Mouse (Mus musculus) hindbrain, embryonic 13.5 days (tissue): Measurements from ENCODE around the gene Kmt2b. TPM values are rescaled to one million over a fixed set of nuclear protein-coding genes. Genes with fewer than 3 reads are reported as not detected.

Source experiments
- ATAC-seq: fragments of 200-750 bp; cut with Nextera tagmentation; 2 replicates; pipeline ENCODE4 v1.8.0; 2017; ENCODE audit warnings: moderate TSS enrichment; ENCODE audit not compliant: low FRiP score
- H3K27ac ChIP-seq: fragments of 300-500 bp; sonication (generic); 2 replicates; pipeline ENCODE4 v1.5.1; 2015; ENCODE audit warnings: inconsistent platforms, mild to moderate bottlenecking, moderate library complexity
- H3K27me3 ChIP-seq: fragments of 300-500 bp; sonication (generic); 2 replicates; pipeline ENCODE4 v1.6.1; 2015; ENCODE audit warnings: mild to moderate bottlenecking, inconsistent platforms
- H3K36me3 ChIP-seq: fragments of 300-500 bp; sonication (generic); 2 replicates; pipeline ENCODE4 v1.6.1; 2015; ENCODE audit warnings: mild to moderate bottlenecking, inconsistent platforms
- H3K4me1 ChIP-seq: fragments of 300-500 bp; sonication (generic); replicated peaks from 2 replicates; pipeline ENCODE4 v1.6.1; 2015; ENCODE audit warnings: inconsistent platforms
- H3K4me2 ChIP-seq: fragments of 300-500 bp; sonication (generic); 2 replicates; pipeline ENCODE4 v1.6.1; 2015; ENCODE audit warnings: inconsistent platforms, mild to moderate bottlenecking, moderate library complexity
- H3K4me3 ChIP-seq: fragments of 300-500 bp; sonication (generic); 2 replicates; pipeline ENCODE4 v1.5.1; 2015; ENCODE audit warnings: mild to moderate bottlenecking, inconsistent platforms
- H3K9ac ChIP-seq: fragments of 300-500 bp; sonication (generic); 2 replicates; pipeline ENCODE4 v1.6.1; 2015; ENCODE audit warnings: mild to moderate bottlenecking, inconsistent platforms
- H3K9me3 ChIP-seq: fragments of 300-500 bp; sonication (generic); 2 replicates; pipeline ENCODE4 v1.6.1; 2016; ENCODE audit warnings: inconsistent platforms
- WGBS: fragments of 180-500 bp; shearing (Covaris S2); methylation state at CpG from one replicate; pipeline ENCODE4 v1.1.7; 2015; 5-methylcytosine and 5-hydroxymethylcytosine counted together
- polyA plus RNA-seq: library from polyadenylated mRNA; unstranded; fragments of >200 nt; fragmentation: Nextera tagmentation; extraction: Ambion mirVana; gene quantifications from 2 replicates; pipeline ENCODE4 v1.2.1, GENCODE M21; 2015

The Kmt2b gene
- polyA plus RNA-seq, 1 experiment from 2014 or later: 10.7 TPM

GRCm38 (mm10) chr7:30549880-30550279, 38.6 kb downstream of the Kmt2b start:
- peaks cover 25% of the 10 kb centered on the region for H3K36me3 ChIP-seq
- no peaks in the 10 kb centered on the region for H3K9me3 ChIP-seq
- WGBS: 82% methylated on average over 2 of the region's 2 CpGs
- no peak overlapping the region for H3K4me2 ChIP-seq
- H3K4me3 ChIP-seq: no peak overlapping the region
- H3K27me3 ChIP-seq: peaks cover 11% of the 10 kb centered on the region; the same call in 1 of the 2 replicates
- no peak overlapping the region for H3K9ac ChIP-seq
- no peak for ATAC-seq
- H3K4me1 ChIP-seq: peaks cover 18% of the 10 kb centered on the region
- no peak overlapping the region for H3K27ac ChIP-seq

- peaks cover 41% of the 10 kb centered on the region for H3K36me3 ChIP-seq
- no peak for ATAC-seq
Measured at GRCm38 (mm10) chr7:30544327-30544726, 44.2 kb downstream of the Kmt2b start.

GRCm38 (mm10) chr7:30540572-30540971, 48.0 kb downstream of the Kmt2b start:
- Histone ChIP-seq H3K9me3 (no peaks in the 10 kb centered on the region), H3K27ac (no peak overlapping the region), H3K36me3 (peaks cover 27% of the 10 kb centered on the region), H3K4me1 (peaks cover 5% of the 10 kb centered on the region), H3K4me2 (no peak overlapping the region), H3K27me3 (no peaks in the 10 kb centered on the region), H3K4me3 (no peak overlapping the region), H3K9ac (no peak overlapping the region)
- 88% methylated on average over 7 of the region's 7 CpGs for WGBS
- ATAC-seq: no peak

More at GRCm38 (mm10) chr7:30544327-30544726, 44.2 kb downstream of the Kmt2b start:
- Histone ChIP-seq H3K4me3 (no peak overlapping the region), H3K4me1 (no peaks in the 10 kb centered on the region), H3K9ac (no peak overlapping the region), H3K4me2 (no peak overlapping the region), H3K27me3 (no peaks in the 10 kb centered on the region), H3K27ac (no peak overlapping the region), H3K9me3 (no peaks in the 10 kb centered on the region)
- WGBS: 91% methylated on average over 2 of the region's 2 CpGs

GRCm38 (mm10) chr7:30534633-30535577, 53.6 kb downstream of the Kmt2b start, which contains the start of gene Arhgap33:
Gene Arhgap33, minus strand, starts transcription at chr7:30535060.
- no peaks in the 10 kb centered on the region for H3K9me3 ChIP-seq
- peak within 1 kb of the TSS; percentile 93 for H3K9ac ChIP-seq
- peak within 1 kb of the TSS; percentile 95 for H3K27ac ChIP-seq
- peak; percentile 90 for ATAC-seq
- peak within 1 kb of the TSS; percentile 91 for H3K4me2 ChIP-seq
- H3K4me3 ChIP-seq: peak within 1 kb of the TSS; percentile 75
- under 1% methylated on average over 75 of the region's 84 CpGs for WGBS
- H3K4me1 ChIP-seq: peaks cover 43% of the 10 kb centered on the region
- peaks cover 39% of the 10 kb centered on the region for H3K36me3 ChIP-seq
- no peaks in the 10 kb centered on the region for H3K27me3 ChIP-seq

GRCm38 (mm10) chr7:30533941-30534632, 54.4 kb downstream of the Kmt2b start:
- H3K36me3 ChIP-seq: peaks cover 40% of the 10 kb centered on the region
- H3K4me2 ChIP-seq: peak overlapping the region; percentile 91
- peak overlapping the region; percentile 75 for H3K4me3 ChIP-seq
- H3K9me3 ChIP-seq: no peaks in the 10 kb centered on the region
- peak overlapping the region; percentile 93 for H3K9ac ChIP-seq
- H3K27me3 ChIP-seq: no peaks in the 10 kb centered on the region
- peak overlapping the region; percentile 95 for H3K27ac ChIP-seq
- WGBS: 3% methylated on average over 26 of the region's 26 CpGs
- peaks cover 43% of the 10 kb centered on the region for H3K4me1 ChIP-seq
- peak; percentile 47 for ATAC-seq

- Histone ChIP-seq H3K36me3 (peaks cover 52% of the 10 kb centered on the region), H3K4me3 (peak overlapping the region; percentile 75), H3K27me3 (no peaks in the 10 kb centered on the region), H3K4me1 (peaks cover 47% of the 10 kb centered on the region), H3K9ac (peak overlapping the region; percentile 93), H3K27ac (peak overlapping the region; percentile 95; the same call in 1 of the 2 replicates), H3K9me3 (no peaks in the 10 kb centered on the region), H3K4me2 (peak overlapping the region; percentile 91)
- WGBS: 4% methylated on average over 8 of the region's 8 CpGs
- no peak for ATAC-seq
Measured at GRCm38 (mm10) chr7:30532931-30533330, 55.6 kb downstream of the Kmt2b start.

- H3K4me1 ChIP-seq: peaks cover 53% of the 10 kb centered on the region
- H3K4me3 ChIP-seq: peak overlapping the region; percentile 75
- 86% methylated on average over 9 of the region's 9 CpGs for WGBS
- H3K9me3 ChIP-seq: no peaks in the 10 kb centered on the region
- H3K9ac ChIP-seq: peak overlapping the region; percentile 93
- H3K27ac ChIP-seq: no peak overlapping the region
- no peaks in the 10 kb centered on the region for H3K27me3 ChIP-seq
- H3K4me2 ChIP-seq: peak overlapping the region; percentile 91
- no peak for ATAC-seq
- H3K36me3 ChIP-seq: peaks cover 68% of the 10 kb centered on the region
Measured at GRCm38 (mm10) chr7:30531291-30531815, 57.2 kb downstream of the Kmt2b start.

- 80% methylated on average over 14 of the region's 14 CpGs for WGBS
- no peak overlapping the region for H3K4me2 ChIP-seq
- H3K4me1 ChIP-seq: peaks cover 32% of the 10 kb centered on the region
- no peak overlapping the region for H3K4me3 ChIP-seq
- no peaks in the 10 kb centered on the region for H3K9me3 ChIP-seq
- H3K9ac ChIP-seq: 0 out of 2 replicates have a peak overlapping the region, but pooled peaks have one; percentile 53
- no peaks in the 10 kb centered on the region for H3K27me3 ChIP-seq
- no peak for ATAC-seq
- peaks cover 94% of the 10 kb centered on the region for H3K36me3 ChIP-seq
- no peak overlapping the region for H3K27ac ChIP-seq
Measured at GRCm38 (mm10) chr7:30526981-30527380, 61.5 kb downstream of the Kmt2b start.

GRCm38 (mm10) chr7:30526399-30526798, 62.1 kb downstream of the Kmt2b start:
- Histone ChIP-seq H3K27ac (no peak overlapping the region), H3K9me3 (no peaks in the 10 kb centered on the region), H3K36me3 (peaks cover 88% of the 10 kb centered on the region), H3K4me3 (no peak overlapping the region), H3K4me1 (peaks cover 26% of the 10 kb centered on the region), H3K27me3 (no peaks in the 10 kb centered on the region), H3K4me2 (0 out of 2 replicates have a peak overlapping the region, but pooled peaks have one; percentile 4), H3K9ac (peak overlapping the region; percentile 53; the same call in 1 of the 2 replicates)
- ATAC-seq: no peak
- 31% methylated on average over 17 of the region's 17 CpGs for WGBS

- Histone ChIP-seq H3K4me2 (no peak overlapping the region), H3K27me3 (no peaks in the 10 kb centered on the region), H3K27ac (no peak overlapping the region), H3K9me3 (no peaks in the 10 kb centered on the region), H3K4me3 (no peak overlapping the region), H3K9ac (0 out of 2 replicates have a peak overlapping the region, but pooled peaks have one; percentile 53), H3K4me1 (peaks cover 22% of the 10 kb centered on the region), H3K36me3 (peaks cover 84% of the 10 kb centered on the region)
- ATAC-seq: no peak
- WGBS: 38% methylated on average over 10 of the region's 10 CpGs
Measured at GRCm38 (mm10) chr7:30525954-30526353, 62.6 kb downstream of the Kmt2b start.

GRCm38 (mm10) chr7:30524487-30524886, 64.0 kb downstream of the Kmt2b start:
- no peaks in the 10 kb centered on the region for H3K27me3 ChIP-seq
- 78% methylated on average over 6 of the region's 6 CpGs for WGBS
- no peak overlapping the region for H3K27ac ChIP-seq
- H3K4me1 ChIP-seq: peaks cover 25% of the 10 kb centered on the region
- H3K36me3 ChIP-seq: peaks cover 69% of the 10 kb centered on the region
- no peak overlapping the region for H3K4me3 ChIP-seq
- H3K9me3 ChIP-seq: no peaks in the 10 kb centered on the region
- no peak for ATAC-seq
- no peak overlapping the region for H3K4me2 ChIP-seq
- H3K9ac ChIP-seq: no peak overlapping the region; the same call in 1 of the 2 replicates

GRCm38 (mm10) chr7:30522871-30523270, 65.7 kb downstream of the Kmt2b start:
- Histone ChIP-seq H3K4me3 (no peak overlapping the region), H3K4me1 (peaks cover 22% of the 10 kb centered on the region), H3K27ac (no peak overlapping the region), H3K36me3 (peaks cover 53% of the 10 kb centered on the region), H3K4me2 (no peak overlapping the region), H3K27me3 (no peaks in the 10 kb centered on the region), H3K9ac (no peak overlapping the region; the same call in 1 of the 2 replicates), H3K9me3 (no peaks in the 10 kb centered on the region)
- WGBS: 82% methylated on average over 10 of the region's 10 CpGs
- ATAC-seq: no peak
